Mouse (Mus musculus) midbrain, postnatal 0 days (tissue): ENCODE measurements around the gene Polr2m. TPM values are rescaled to one million over a fixed set of nuclear protein-coding genes. Genes with fewer than 3 reads are reported as not detected.
A peak's percentile ranks its signal among the peaks of the same experiment; 100 is the strongest.

Source experiments
- ATAC-seq: fragments of 200-750 bp; cut with Nextera tagmentation; 2 replicates; pipeline ENCODE4 v1.8.0; 2017; ENCODE audit warnings: moderate number of reproducible peaks, mild to moderate bottlenecking, moderate TSS enrichment, moderate library complexity; ENCODE audit not compliant: low FRiP score
- DNase-seq: peaks from one replicate; pipeline ENCODE4 v3.0.0-alpha.2; 2015; ENCODE audit warnings: low spot score
- H3K27ac ChIP-seq: fragments of 300-500 bp; sonication (generic); 2 replicates; pipeline ENCODE4 v1.5.1; 2014; ENCODE audit warnings: low read depth, mild to moderate bottlenecking, low read length, mixed read lengths
- H3K27me3 ChIP-seq: fragments of 300-500 bp; sonication (generic); 2 replicates; pipeline ENCODE4 v1.6.1; 2014; ENCODE audit warnings: low read length, control low read depth, mixed read lengths; ENCODE audit not compliant: insufficient read depth
- H3K36me3 ChIP-seq: fragments of 300-500 bp; sonication (generic); 2 replicates; pipeline ENCODE4 v1.6.1; 2014; ENCODE audit warnings: low read length, control low read depth, mixed read lengths; ENCODE audit not compliant: insufficient read depth
- H3K4me1 ChIP-seq: fragments of 300-500 bp; sonication (generic); 2 replicates; pipeline ENCODE4 v1.6.1; 2014; ENCODE audit warnings: mild to moderate bottlenecking, control low read depth, antibody characterized with exemption, low read length, mixed read lengths; ENCODE audit not compliant: insufficient read depth
- H3K4me2 ChIP-seq: fragments of 300-500 bp; sonication (generic); 2 replicates; pipeline ENCODE4 v1.6.1; 2014; ENCODE audit warnings: low read depth, mild to moderate bottlenecking, low read length, mixed read lengths; ENCODE audit not compliant: poor library complexity, severe bottlenecking
- H3K4me3 ChIP-seq: fragments of 300-500 bp; sonication (generic); 2 replicates; pipeline ENCODE4 v1.5.1; 2014; ENCODE audit warnings: low read depth, mild to moderate bottlenecking, low read length, moderate library complexity
- H3K9ac ChIP-seq: fragments of 300-500 bp; sonication (generic); replicated peaks from 2 replicates; pipeline ENCODE4 v1.6.1; 2014; ENCODE audit warnings: mild to moderate bottlenecking, low read length, moderate library complexity, mixed read lengths; ENCODE audit not compliant: poor library complexity, severe bottlenecking
- H3K9me3 ChIP-seq: fragments of 300-500 bp; sonication (generic); 2 replicates; pipeline ENCODE4 v1.6.1; 2016; ENCODE audit warnings: low read length, control low read depth
- CTCF ChIP-seq: IDR thresholded peaks from 2 replicates; pipeline ENCODE4 v1.5.1; 2016; ENCODE audit warnings: antibody characterized with exemption, mild to moderate bottlenecking
- WGBS: fragments of 180-500 bp; shearing (Covaris S2); extraction: QIAGEN DNeasy Blood & Tissue Kit; methylation state at CpG from one replicate; pipeline ENCODE4 v1.1.7; 2014; 5-methylcytosine and 5-hydroxymethylcytosine counted together
- polyA plus RNA-seq: library from polyadenylated mRNA; unstranded; fragments of >200 nt; fragmentation: Nextera tagmentation; extraction: Ambion mirVana; gene quantifications from 2 replicates; pipeline ENCODE4 v1.2.1, GENCODE M21; 2015
- total RNA-seq: library from RNA; depleted of rRNA; stranded (reverse); fragments of >200 nt; gene quantifications from 2 replicates; pipeline ENCODE4 v1.2.3, GENCODE M21; 2014

Gene Polr2m
- total and polyA plus RNA-seq, 2 experiments from 2014 or later: 206 to 317 TPM

- H3K4me3 ChIP-seq: no peak overlapping the region
- H3K27me3 ChIP-seq: no peaks in the 10 kb centered on the region
- DNase-seq: peak; percentile 58
- 80% methylated on average over 3 of the region's 3 CpGs for WGBS
- no peaks in the 10 kb centered on the region for H3K4me1 ChIP-seq
- TF ChIP-seq CTCF: peak; percentile 77
- H3K9me3 ChIP-seq: no peaks in the 10 kb centered on the region
- no peaks in the 10 kb centered on the region for H3K36me3 ChIP-seq
- no peak overlapping the region for H3K27ac ChIP-seq
- H3K4me2 ChIP-seq: no peak overlapping the region
- H3K9ac ChIP-seq: no peak overlapping the region
- no peak for ATAC-seq
These were observed 19.6 kb downstream of the Polr2m start for GRCm38 (mm10) chr9:71466111-71466510.

- H3K4me2 ChIP-seq: no peak overlapping the region
- no peak for ATAC-seq
- no peak for TF ChIP-seq CTCF
- H3K9me3 ChIP-seq: no peaks in the 10 kb centered on the region
- H3K27me3 ChIP-seq: no peaks in the 10 kb centered on the region
- no peaks in the 10 kb centered on the region for H3K4me1 ChIP-seq
- H3K4me3 ChIP-seq: no peak overlapping the region
- no peaks in the 10 kb centered on the region for H3K36me3 ChIP-seq
- 64% methylated on average over 13 of the region's 13 CpGs for WGBS
- H3K27ac ChIP-seq: no peak overlapping the region
- no peak overlapping the region for H3K9ac ChIP-seq
- DNase-seq: no peak
These were observed 22.6 kb downstream of the Polr2m start for GRCm38 (mm10) chr9:71463072-71463667.

GRCm38 (mm10) chr9:71456738-71457137 is 29.0 kb downstream of the Polr2m start:
- H3K4me2 ChIP-seq: no peak overlapping the region
- no peak for ATAC-seq
- 89% methylated on average over 4 of the region's 4 CpGs for WGBS

GRCm38 (mm10) chr9:71453917-71454316 is 31.8 kb downstream of the Polr2m start:
- no peak for ATAC-seq
- no peak overlapping the region for H3K9ac ChIP-seq
- no peak overlapping the region for H3K27ac ChIP-seq
- no peaks in the 10 kb centered on the region for H3K36me3 ChIP-seq
- no peaks in the 10 kb centered on the region for H3K27me3 ChIP-seq
- WGBS: 68% methylated on average over 5 of the region's 5 CpGs
- no peak overlapping the region for H3K4me2 ChIP-seq
- H3K4me3 ChIP-seq: no peak overlapping the region
- DNase-seq: no peak
- no peaks in the 10 kb centered on the region for H3K9me3 ChIP-seq
- TF ChIP-seq CTCF: peak; percentile 31
- no peaks in the 10 kb centered on the region for H3K4me1 ChIP-seq

More at GRCm38 (mm10) chr9:71456738-71457137, 29.0 kb downstream of the Polr2m start:
- H3K9me3 ChIP-seq: no peaks in the 10 kb centered on the region
- H3K36me3 ChIP-seq: no peaks in the 10 kb centered on the region
- no peak overlapping the region for H3K9ac ChIP-seq
- no peak overlapping the region for H3K27ac ChIP-seq
- TF ChIP-seq CTCF: no peak
- no peak for DNase-seq
- no peaks in the 10 kb centered on the region for H3K4me1 ChIP-seq
- H3K4me3 ChIP-seq: no peak overlapping the region
- H3K27me3 ChIP-seq: no peaks in the 10 kb centered on the region

GRCm38 (mm10) chr9:71453352-71453751 is 32.4 kb downstream of the Polr2m start:
- TF ChIP-seq CTCF: no peak
- ATAC-seq: no peak
- 84% methylated on average over 5 of the region's 5 CpGs for WGBS
- Histone ChIP-seq H3K9ac (no peak overlapping the region), H3K9me3 (no peaks in the 10 kb centered on the region), H3K4me3 (no peak overlapping the region), H3K27me3 (no peaks in the 10 kb centered on the region), H3K4me2 (no peak overlapping the region), H3K27ac (no peak overlapping the region), H3K4me1 (no peaks in the 10 kb centered on the region), H3K36me3 (no peaks in the 10 kb centered on the region)
- no peak for DNase-seq

- no peaks in the 10 kb centered on the region for H3K9me3 ChIP-seq
- DNase-seq (no peak), ATAC-seq (no peak)
- no peak overlapping the region for H3K4me2 ChIP-seq
- H3K27ac ChIP-seq: no peak overlapping the region
- H3K4me1 ChIP-seq: no peaks in the 10 kb centered on the region
- H3K27me3 ChIP-seq: no peaks in the 10 kb centered on the region
- 68% methylated on average over 6 of the region's 6 CpGs for WGBS
- H3K9ac ChIP-seq: no peak overlapping the region
- H3K36me3 ChIP-seq: no peaks in the 10 kb centered on the region
- no peak overlapping the region for H3K4me3 ChIP-seq
- no peak for TF ChIP-seq CTCF
These were observed 35.1 kb downstream of the Polr2m start for GRCm38 (mm10) chr9:71450626-71451025.
